Mouse (Mus musculus) frontal cortex, adult (tissue): ENCODE results near the gene Mob4.

Source experiments
- ATAC-seq: cut with Nextera tagmentation; 2 replicates; pipeline ENCODE4 v1.9.2; 2017; ENCODE audit warnings: mild to moderate bottlenecking, moderate library complexity, mixed read lengths; ENCODE audit not compliant: low TSS enrichment

Mob4 gene

DNA sequence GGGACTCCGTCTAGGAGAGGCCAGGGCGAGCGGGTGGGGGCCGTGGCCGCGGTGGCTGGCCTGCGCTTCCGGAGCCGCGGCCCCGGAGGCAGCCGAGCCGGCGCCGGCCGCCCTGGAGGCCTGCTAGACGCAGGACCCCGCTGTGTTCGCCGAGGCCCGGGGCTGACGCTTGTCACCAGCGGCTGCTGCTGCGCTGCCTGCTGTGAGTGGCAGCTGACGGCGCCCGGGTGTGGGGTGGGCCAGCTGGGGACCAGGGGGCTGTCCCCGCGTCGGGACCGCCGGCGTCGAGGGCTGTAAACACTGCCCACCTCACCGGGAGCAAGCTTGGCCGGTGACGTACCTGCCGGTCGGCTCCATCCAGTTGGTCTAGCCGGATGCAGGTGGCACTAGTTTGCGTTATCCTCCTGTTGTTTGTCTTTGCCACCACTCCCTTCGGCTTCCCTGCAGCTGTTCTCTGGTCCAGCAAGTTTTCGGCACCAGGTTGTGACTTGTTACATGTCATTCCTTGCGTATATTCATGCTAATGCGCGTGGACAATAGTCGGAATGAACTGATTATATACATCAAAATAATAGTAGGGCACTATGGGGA is 488 bp downstream of the Mob4 start:
- ATAC-seq = peak; percentile 64

DNA sequence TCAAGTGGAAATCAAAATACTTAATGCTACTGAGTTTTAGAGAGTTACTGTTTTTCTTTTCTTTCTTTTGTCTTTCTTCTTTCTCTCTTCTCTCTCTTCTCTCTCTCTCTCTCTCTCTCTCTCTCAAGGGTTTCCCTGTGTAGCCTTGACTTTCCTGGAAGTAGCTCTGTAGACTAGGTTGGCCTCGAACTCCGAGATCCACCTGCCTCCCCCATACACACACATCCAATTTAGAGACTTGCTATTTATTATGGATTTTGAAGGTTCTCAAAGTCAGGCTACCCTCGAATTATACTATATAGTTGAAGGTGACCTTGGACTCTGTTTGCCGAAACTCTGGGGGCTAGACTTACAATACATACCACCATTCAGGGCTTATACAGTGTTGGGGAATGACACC is 1.3 kb downstream of the Mob4 start:
- ATAC-seq = no peak

DNA sequence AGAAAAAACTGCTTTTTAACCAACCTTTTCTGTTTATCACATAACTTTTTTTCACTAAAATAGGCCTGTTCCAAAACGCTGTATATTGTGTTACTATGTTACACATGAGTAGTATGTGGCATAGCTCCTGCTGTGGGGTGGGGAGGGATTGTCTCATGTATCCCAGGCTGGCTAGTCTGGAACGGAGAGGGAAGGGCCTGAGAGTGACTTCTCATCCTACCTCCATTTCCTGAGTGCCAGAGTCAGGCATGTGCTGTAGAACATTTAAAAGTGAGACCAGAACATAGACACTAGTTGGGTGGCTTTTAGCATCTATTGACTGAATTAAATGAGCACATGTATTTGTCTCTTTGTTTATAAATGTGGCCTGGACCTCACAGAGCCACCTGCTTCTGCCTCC is 2.1 kb downstream of the Mob4 start:
- no peak for ATAC-seq

DNA sequence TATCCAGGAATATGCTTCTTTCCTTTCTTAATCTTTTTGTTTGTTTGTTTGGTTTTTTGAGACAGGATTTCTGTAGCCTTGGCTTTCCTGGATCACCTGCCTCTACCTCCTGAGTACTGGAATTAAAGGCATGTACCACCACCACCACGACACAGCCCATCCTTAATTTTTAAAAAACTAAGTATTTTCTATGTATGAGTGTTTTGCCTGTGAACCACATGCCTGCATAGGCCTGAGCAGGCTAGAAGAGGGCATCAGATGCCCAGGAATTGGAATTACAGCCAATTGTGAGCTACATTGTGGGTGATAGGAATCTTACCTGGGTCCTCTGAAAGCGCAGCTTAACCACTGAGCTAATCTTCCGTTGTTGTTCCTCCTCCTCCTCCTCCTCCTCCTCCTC is 3.3 kb downstream of the Mob4 start:
- ATAC-seq = no peak

DNA sequence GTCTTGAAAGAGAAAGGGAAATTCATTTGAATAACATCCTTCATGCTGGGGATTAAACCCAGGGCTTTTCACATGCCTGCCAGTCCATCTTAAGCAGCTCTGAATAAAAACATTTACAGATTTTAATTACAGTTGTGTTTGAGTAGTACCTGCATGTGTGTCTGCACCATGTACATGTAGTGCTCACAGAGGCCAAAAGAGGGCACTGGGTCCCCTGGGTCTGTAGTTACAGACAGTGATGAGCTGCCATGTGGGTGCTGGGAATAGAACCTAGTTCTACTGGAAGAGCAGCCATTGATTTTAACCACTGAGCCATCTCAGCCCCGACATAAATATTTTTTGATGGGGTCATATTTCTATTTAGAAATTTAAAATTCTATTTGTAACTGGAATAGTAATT is 4.8 kb downstream of the Mob4 start:
- no peak for ATAC-seq

DNA sequence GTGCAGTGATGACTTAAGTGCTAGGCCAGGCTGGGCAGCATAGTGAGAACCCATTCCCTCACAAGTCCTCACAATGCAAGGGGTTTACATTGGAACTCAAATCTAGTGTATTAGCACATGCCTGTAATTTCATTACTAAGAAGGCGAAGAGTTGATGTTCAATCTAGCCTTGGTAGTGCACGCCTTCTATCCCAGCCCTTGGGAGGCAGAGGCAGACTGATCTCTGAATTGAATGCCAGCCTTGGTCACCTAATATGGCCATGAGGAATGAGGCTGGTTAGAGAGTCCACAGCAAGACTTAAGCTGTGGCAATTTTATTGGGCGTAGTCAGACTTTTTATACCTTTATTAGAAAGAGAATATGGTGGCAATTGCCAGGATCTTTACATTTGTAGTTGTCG is 13.3 kb downstream of the Mob4 start:
- no peak for ATAC-seq

DNA sequence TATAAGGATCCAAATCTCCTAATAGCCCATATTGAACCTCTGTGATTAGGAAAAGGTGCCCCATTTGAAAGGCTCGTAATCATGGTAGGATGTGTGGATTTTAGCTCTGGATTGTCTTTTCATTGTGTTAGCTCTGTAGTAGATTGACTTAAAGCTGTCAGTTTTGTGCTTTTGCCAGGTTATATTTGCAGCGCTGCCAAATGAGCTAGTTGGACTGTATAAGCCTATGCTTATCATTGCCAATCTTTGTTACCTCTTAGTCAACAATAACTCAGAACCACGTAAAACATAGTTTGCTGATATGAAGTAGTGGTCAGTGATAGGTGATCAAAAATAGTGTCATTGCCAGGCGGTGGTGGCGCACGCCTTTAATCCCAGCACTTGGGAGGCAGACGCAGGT is 14.5 kb downstream of the Mob4 start:
- ATAC-seq = no peak

DNA sequence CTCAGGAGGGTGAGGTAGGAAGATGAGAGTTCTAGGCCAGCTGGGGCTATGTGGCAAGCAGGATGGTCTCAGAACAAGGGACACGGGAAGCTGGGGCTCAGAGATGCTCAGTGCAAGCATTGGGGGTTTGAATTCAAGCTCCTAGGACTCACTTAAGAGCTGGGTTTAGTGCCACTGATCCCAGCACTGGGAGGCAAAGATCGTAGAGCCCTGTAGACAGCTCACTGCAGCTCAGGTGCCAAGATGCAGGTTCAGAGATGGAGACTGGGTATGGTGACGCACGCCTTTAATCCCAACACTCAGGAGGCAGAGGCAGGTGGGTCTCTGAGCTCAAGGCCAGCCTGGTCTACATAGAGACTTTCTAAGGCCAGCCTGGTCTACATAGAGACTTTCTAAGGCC is 26.3 kb downstream of the Mob4 start:
- ATAC-seq = no peak

DNA sequence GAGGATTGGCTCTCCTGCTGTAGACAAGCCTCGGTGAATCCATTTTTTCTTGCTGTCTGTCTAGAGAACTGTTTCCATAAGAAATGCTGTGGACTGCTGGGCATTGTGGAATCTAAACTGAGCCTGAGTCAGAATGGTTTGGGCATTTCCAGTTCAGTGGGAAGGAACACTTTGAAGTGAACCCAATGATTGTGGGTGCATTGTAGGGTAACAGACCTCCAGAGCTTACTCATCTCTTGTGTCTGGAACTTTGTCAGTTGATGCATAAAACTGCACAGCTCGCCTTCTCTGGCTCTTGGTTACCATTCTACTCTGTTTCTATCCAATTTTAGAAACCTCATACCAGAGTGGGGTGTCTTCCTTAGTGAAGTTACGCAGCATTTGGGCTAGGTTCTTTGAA is 27.2 kb downstream of the Mob4 start:
- peak; percentile 73 for ATAC-seq

DNA sequence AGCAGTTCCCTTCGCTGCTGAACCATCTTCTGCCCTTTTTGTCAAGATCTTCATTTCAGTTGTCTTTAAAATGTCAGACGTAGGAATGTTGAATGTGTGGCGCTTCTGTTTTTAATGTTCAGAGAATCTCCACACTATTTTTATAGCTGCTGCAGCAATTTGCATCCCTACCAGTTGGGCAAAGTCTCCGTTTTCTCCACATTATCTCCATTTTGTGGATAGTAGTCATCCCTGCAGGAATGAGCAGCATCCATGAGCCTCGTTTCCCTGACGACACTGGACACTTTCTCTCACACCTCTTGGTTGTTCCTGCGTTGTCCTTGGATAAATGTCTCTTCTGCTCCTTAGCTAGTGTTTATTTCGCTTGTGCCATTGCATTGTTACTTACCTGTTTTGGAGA is 27.8 kb downstream of the Mob4 start:
- ATAC-seq = peak; percentile 58

DNA sequence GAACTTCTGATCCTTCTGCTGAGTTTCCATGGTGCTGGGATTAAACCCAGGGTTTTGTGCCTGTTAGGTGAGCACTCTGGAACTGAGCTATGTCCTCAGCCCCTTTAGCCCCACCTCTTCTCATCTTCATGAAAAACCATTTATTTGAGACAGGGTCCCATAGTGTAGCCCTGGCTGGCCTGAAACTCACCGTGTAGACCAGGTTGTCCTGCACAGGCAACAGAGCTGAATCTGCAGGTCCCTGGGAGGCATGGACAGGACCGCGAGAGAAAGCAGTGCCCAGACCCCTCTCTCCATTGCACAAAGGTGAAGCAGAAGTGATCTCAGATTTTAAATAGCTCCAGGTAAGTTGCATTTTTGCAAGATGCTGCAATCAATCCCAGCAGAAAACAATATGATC is 29.2 kb downstream of the Mob4 start:
- ATAC-seq = no peak

DNA sequence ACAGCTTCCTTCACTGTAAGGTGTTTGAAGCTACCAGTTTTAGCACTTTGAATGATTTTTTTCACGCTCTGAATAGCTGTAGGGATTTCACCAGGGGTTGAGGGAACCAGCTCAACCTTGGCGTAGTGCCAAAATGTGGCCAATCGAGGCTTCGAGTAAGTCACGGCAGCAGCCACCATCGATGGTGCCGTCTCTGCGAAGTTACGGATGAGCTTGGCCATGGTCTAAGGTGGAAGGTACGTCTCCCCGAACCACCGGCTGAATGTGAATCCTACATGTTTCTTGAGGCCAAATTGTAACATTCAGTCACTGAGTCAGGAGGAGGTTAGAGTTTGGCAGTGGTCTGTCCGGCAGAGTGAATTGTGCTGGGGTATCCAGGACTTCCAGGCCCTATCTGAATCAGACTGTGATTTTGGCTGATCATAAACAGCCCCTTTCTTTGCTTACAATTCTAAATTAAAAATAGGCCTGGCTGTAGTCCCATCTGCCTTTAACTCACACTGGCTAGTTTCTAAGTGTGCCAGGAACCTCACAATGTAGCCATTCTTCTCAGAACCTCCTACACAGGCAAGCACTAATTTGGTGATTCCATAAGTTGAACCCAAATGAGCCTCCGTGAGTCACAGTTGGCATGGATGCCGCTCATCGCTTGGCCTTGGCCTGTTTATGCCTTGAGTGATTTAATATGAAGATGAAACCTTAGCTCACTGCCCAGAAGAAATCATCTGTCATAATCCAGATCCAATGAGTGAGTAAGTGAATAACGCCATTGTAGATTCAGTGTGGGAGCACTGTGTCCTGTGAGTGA is 30.0 kb downstream of the Mob4 start:
- ATAC-seq = peak; percentile 71

DNA sequence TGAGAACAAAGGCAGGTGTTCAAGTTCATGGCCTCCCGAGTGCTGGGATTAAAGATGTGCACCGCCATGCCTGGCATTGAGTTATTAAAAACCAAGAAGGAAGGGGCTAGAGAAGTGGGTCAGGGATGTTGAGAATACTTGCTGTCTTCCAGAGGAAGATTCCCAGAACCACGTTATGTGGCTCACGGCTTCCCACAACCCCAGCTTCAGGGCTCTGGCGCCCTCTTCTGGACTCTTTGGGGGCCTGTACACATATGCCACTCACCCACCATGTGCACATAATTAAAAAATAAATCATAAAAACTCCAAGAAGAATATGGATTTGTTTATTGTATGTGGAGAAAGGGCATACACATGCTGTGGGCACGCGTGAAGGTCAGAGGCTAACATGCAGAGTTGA is 30.9 kb downstream of the Mob4 start:
- ATAC-seq = no peak

DNA sequence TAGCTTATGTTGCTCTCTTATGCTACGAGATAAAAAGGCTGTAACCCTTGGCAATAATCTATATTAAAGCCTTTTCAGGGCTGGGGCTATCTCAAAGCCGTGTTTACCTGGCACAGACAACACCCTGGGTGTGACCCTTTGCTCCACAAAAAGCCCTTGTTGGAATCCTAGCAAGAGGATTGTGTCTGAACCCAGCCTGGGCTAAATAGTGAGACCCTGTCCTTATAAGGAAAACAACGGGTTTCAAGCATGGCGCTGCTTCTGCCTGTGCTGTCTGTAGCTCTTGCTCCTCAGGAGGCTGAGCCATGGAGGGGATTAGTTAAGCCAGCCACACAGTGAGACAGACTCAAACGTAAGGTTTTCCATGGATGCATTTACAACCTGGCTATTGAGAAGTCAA is 31.8 kb downstream of the Mob4 start:
- ATAC-seq = no peak

DNA sequence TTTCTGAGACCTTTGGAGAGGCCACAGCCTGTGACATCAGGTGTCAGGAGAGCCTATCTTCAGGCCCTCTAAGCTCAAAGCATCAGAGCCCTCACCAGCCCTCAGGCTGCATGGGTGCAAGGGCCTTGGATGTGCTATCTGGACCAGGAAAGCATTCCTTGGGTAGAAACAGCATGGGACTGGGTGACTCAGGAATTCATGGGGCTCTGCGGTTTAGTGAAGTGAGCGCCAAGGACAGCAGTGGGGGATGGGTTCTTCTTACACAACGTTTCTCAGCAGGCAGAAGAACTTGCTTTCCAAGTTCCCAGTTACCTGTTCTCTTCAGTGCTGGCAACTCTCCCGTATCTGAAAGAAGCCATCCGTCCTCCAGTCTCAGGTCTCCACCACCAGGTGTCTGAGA is 33.0 kb downstream of the Mob4 start:
- no peak for ATAC-seq

DNA sequence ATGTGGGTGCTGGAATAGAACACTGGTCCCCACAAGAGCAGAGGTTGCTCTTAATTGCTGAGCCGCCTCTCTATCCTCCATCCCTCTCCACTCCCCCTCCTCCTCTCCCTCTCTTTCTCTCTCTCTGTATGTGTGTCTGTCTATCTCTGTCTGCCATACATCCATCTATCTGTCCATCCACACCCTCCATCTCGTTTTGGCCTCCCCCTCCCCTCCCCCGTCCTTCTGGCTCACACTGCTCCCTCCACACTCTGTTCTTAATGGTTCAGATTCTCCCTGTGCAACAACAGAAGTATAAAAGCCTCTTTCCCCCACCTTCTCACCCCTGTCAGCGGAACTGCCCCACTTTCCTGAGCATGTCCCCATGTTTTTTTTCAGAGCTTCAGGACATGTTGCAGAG is 36.5 kb downstream of the Mob4 start:
- ATAC-seq = no peak

DNA sequence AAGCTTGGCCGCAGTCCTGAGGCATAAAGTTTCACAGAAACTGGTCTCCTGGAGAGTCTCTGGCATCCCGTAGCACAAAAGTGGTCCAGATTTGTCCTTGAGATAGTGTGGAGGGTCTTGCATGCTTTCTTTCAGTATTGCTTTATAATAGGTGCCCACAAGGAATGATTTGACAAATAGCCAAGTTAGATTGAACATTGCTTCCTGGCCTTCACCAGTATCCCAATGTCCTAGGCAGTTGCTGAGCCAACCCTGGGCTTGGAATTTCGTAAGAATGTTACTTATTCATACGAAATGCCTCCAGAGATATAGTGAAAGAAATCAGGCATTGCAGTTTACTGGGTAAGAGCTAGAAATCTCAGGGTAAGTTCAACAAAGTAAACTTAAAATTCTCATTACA is 37.6 kb downstream of the Mob4 start:
- no peak for ATAC-seq

DNA sequence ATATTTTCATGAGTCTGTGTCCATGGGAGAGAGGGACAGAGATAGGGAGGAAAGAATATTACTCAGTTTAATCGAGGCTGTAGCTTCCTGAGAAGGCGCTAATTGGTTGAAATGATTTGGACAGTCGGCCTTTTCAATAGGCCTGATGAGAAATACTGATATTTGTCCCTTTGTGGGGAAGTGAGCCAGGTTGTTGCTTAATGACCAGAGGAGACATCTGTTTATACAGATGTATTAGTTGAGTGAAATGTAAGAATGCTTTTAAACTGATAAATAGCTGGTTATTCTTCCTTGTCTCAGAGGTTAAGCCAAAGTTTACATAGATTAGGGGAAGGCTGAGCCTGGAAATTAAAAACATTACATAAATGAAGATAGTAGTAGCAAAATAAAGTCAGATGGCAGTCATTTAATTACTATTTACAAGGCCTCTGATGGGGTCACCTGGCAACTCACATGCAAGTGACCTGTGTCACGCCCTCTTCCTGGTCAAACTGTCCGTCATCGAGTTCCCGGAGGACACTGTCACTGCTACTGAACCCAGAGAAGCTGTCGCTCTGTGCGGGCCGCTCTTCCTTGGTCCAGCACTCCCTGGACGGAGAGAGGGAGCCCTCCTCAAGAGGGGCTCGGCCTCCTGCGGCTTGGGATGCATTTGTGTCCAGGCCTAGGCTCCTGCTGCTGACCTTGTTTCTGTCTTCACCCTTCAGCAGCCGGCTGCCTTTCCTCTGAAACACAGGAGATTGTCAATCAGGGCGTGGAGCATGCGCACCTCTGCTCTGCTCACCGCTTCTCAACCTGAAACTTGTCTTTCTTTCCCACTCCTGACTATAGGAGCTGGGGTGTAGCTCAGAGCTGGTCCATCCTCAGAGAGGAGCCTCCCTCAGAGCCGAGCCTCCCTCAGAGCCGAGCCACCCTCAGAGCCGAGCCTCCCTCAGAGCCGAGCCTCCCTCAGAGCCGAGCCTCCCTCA is 40.6 kb downstream of the Mob4 start:
- ATAC-seq = peak; percentile 80

DNA sequence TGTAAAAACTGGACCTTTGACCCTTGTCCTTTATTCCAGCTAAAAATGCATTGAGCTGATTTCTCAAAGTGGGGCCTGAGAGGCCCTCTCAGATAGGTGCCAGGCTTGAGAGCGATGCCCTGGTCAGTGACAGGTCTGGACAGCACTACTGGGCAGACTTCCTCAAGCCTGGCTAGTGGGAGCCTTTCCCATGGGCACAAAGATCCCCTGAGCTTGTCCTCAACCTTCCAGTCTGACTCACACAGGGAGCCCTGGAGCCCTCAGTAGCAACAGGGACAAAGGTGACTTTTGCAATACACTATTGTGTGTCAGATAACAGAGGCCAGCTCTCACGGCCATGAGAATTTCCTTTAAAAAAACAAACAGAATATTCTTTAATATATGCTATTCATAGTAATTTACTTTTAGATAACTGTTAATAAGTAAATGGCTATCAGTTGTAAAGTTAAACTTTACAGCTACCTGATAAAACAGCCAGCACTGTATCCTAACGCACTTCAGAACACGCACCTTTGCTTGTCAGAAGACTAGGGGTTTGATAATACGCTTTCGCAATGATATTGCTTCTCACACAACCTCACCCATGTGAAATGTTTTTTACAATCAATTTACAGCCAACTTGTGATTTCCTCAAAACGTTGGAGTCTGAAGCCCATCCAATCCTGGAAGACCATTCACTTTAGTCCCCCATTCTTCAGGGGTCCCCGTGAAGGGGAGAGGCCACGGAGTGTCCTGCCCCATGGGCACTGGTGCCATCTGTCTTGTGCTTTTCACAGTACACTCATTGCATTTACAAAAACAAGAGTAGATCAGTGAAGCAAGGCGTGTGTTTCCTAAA is 42.9 kb downstream of the Mob4 start:
- no peak for ATAC-seq

DNA sequence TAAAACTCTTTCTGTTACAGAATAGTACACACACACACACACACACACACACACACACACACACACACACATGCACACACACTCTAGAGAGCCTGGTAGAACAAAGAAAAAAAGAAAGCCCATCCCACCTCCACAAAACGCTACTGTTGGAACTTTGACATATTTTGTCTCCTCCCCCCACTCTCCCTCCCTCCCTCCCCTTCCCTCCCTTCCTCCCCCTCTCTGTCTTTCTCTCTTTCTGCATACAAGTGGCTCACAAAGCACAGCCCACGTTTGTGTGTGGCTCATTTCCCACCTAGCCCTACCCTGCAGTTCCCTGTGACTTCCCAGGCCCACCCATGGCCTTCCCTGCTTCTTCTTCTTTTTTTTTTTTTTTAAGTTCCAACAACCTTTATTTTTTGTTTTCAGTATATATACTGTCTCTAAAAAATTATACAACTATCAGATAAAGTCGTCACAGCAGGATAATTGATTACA is 43.6 kb downstream of the Mob4 start:
- no peak for ATAC-seq

DNA sequence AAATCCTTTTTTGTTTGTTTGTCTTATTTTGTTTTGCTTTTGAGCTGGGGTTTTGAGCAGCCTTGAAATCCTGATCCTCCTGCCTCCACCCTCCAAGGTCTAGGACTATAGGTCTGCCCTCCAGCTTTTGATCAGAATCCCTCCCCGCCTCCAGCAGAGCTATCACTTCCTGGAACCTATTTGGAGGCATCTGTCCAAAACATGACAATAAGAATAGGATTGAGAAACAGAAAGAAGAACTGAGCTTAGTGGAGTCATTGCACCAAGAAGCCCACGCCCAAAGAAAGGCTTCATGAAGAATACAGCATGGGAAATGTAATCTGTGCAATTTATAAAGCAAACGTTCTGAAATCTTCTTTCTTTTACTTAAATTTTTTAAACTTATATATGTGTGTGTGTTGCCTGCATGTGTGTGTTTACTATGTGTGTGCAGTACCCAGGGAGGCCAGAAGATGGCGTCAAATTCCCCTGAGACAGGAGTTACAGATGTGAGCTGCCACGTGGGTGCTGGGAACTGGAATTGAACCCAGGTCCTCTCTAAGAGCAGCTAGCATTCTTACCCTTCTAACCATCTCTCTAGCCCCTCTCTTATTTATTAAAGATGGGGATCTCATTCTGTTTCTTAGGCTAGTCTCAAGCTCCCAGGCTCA is 49.0 kb downstream of the Mob4 start:
- no peak for ATAC-seq
